Mouse (Mus musculus) CH12.LX (cell line): ENCODE data around the gene Dnah12. TPM values are rescaled to one million over a fixed set of nuclear protein-coding genes. Genes with fewer than 3 reads are reported as not detected.

Source experiments
- DNase-seq: peaks from one replicate; pipeline ENCODE4 v3.0.0-alpha.2; 2013; ENCODE audit errors: extremely low read depth
- H3K27ac ChIP-seq: 2 replicates; pipeline ENCODE4 v1.5.1; 2012; ENCODE audit warnings: low read depth, mild to moderate bottlenecking, control low read depth, moderate library complexity; ENCODE audit not compliant: insufficient read depth
- H3K27me3 ChIP-seq: replicated peaks from 2 replicates; pipeline ENCODE3; 2012; ENCODE audit warnings: inconsistent platforms
- H3K36me3 ChIP-seq, 2 experiments: replicated peaks in 1 of 2; 2 replicates each; pipeline versions ENCODE3 to v1.6.1; 2012; ENCODE audit warnings: inconsistent platforms in 1 of 2, low read length in 1 of 2, mild to moderate bottlenecking in 1 of 2, mixed read lengths in 1 of 2, moderate library complexity in 1 of 2; ENCODE audit not compliant: control insufficient read depth in 1 of 2, insufficient read depth in 1 of 2
- H3K4me1 ChIP-seq, 2 experiments: 2 replicates each; pipeline ENCODE4 v1.6.1; 2012; ENCODE audit warnings: inconsistent platforms in 1 of 2, moderate library complexity in 1 of 2; ENCODE audit not compliant: insufficient read depth in 2 of 2, control insufficient read depth in 1 of 2
- H3K4me2 ChIP-seq: 2 replicates; pipeline ENCODE4 v1.6.1; 2012; ENCODE audit warnings: low read depth, mild to moderate bottlenecking, control low read depth; ENCODE audit not compliant: poor library complexity, insufficient read depth, severe bottlenecking
- H3K4me3 ChIP-seq, 3 experiments: fragments of 150-350 bp in 1 of 3; sonication (generic) in 1 of 3; replicated peaks in 1 of 3; 2 replicates each; pipeline versions ENCODE3 to v1.5.1; 2011 to 2012; ENCODE audit warnings: low read depth in 2 of 3, low read length in 2 of 3, mild to moderate bottlenecking in 2 of 3, moderate library complexity in 2 of 3, control low read depth in 1 of 3, improper control_type of control experiment in 1 of 3, inconsistent platforms in 1 of 3, mixed read lengths in 1 of 3; ENCODE audit not compliant: poor library complexity in 1 of 3
- H3K79me2 ChIP-seq: replicated peaks from 2 replicates; pipeline ENCODE4 v1.6.1; 2012; ENCODE audit warnings: mild to moderate bottlenecking, moderate library complexity; ENCODE audit not compliant: control insufficient read depth, poor library complexity, insufficient read depth, severe bottlenecking; ENCODE audit errors: extremely low read depth
- H3K9ac ChIP-seq: 2 replicates; pipeline ENCODE4 v1.6.1; 2012; ENCODE audit warnings: low read depth, mild to moderate bottlenecking, control low read depth, moderate library complexity; ENCODE audit not compliant: insufficient read depth
- H3K9me3 ChIP-seq: replicated peaks from 2 replicates; pipeline ENCODE3; 2012; ENCODE audit warnings: low read length, inconsistent platforms, mixed read lengths
- CHD2 ChIP-seq: IDR thresholded peaks from 2 replicates; pipeline ENCODE4 v1.6.1; 2011; ENCODE audit warnings: low read length, improper control_type of control experiment
- CTCF ChIP-seq, 2 experiments: IDR thresholded peaks in 1 of 2; conservative IDR thresholded peaks in 1 of 2; 2 replicates each; pipeline ENCODE4 v1.5.1; 2011 to 2012; ENCODE audit warnings: low read depth in 2 of 2, low read length in 2 of 2, improper control_type of control experiment in 1 of 2, inconsistent platforms in 1 of 2, mild to moderate bottlenecking in 1 of 2, moderate library complexity in 1 of 2
- EP300 ChIP-seq: IDR thresholded peaks from 2 replicates; pipeline ENCODE4 v1.6.1; 2011; ENCODE audit warnings: low read length, improper control_type of control experiment
- KAT2A ChIP-seq: IDR thresholded peaks from 2 replicates; pipeline ENCODE4 v1.6.1; 2012; ENCODE audit warnings: low read length, improper control_type of control experiment, inconsistent platforms; ENCODE audit not compliant: insufficient replicate concordance
- MAZ ChIP-seq: IDR thresholded peaks from 2 replicates; pipeline ENCODE4 v1.6.1; 2012; ENCODE audit warnings: low read depth, mild to moderate bottlenecking, inconsistent platforms, low read length, improper control_type of control experiment, moderate library complexity
- MYC ChIP-seq: IDR thresholded peaks from 2 replicates; pipeline ENCODE4 v1.6.1; 2011; ENCODE audit warnings: low read depth, mild to moderate bottlenecking, improper control_type of control experiment, low read length
- PAX5 ChIP-seq: IDR thresholded peaks from 2 replicates; pipeline ENCODE4 v1.6.1; 2012; ENCODE audit warnings: low read length, inconsistent platforms, mixed read lengths
- POLR2A ChIP-seq: IDR thresholded peaks from 2 replicates; pipeline ENCODE4 v1.6.1; 2011; ENCODE audit warnings: low read depth, mild to moderate bottlenecking, improper control_type of control experiment, low read length
- POLR2AphosphoS2 ChIP-seq: IDR thresholded peaks from 2 replicates; pipeline ENCODE4 v1.6.1; 2011; ENCODE audit warnings: low read depth, low read length, improper control_type of control experiment
- RAD21 ChIP-seq: IDR thresholded peaks from 2 replicates; pipeline ENCODE4 v1.6.1; 2011; ENCODE audit warnings: low read depth, mild to moderate bottlenecking, low read length, improper control_type of control experiment, moderate library complexity
- SIN3A ChIP-seq: IDR thresholded peaks from 2 replicates; pipeline ENCODE4 v1.6.1; 2012; ENCODE audit warnings: low read length, improper control_type of control experiment, inconsistent platforms
- SMC3 ChIP-seq: IDR thresholded peaks from 2 replicates; pipeline ENCODE4 v1.6.1; 2011; ENCODE audit warnings: low read depth, low read length, improper control_type of control experiment
- TBP ChIP-seq: conservative IDR thresholded peaks from 2 replicates; pipeline ENCODE4 v1.6.1; 2011; ENCODE audit warnings: low read depth, low read length, improper control_type of control experiment
- USF1 ChIP-seq: IDR thresholded peaks from 2 replicates; pipeline ENCODE4 v1.6.1; 2014; ENCODE audit warnings: low read depth, mild to moderate bottlenecking, inconsistent platforms, low read length, improper control_type of control experiment
- ZC3H11A ChIP-seq: IDR thresholded peaks from 2 replicates; pipeline ENCODE4 v1.6.1; 2012; ENCODE audit warnings: low read depth, mild to moderate bottlenecking, inconsistent platforms, low read length, improper control_type of control experiment
- ZKSCAN1 ChIP-seq: IDR thresholded peaks from 2 replicates; pipeline ENCODE4 v1.6.1; 2012; ENCODE audit warnings: low read depth, inconsistent platforms, low read length, improper control_type of control experiment, borderline replicate concordance
- ZNF384 ChIP-seq: IDR thresholded peaks from 2 replicates; pipeline ENCODE4 v1.6.1; 2012; ENCODE audit warnings: low read depth, low read length, improper control_type of control experiment, inconsistent platforms
- dilution Hi-C: fragments of 300-500 bp; cut with MboI; formaldehyde crosslinking; loops from 2 replicates; pipeline ENCODE4 v1.14.3; 2020; ENCODE audit warnings: low sequenced_read_pairs; ENCODE audit not compliant: extremely low pct_unique_long_range_greater_than_20kb, extremely low pct_ligation_motif_present
- in situ Hi-C: fragments of 300-500 bp; cut with MboI; formaldehyde crosslinking; loops from 3 replicates; pipeline ENCODE4 v1.14.3; 2019; ENCODE audit warnings: low sequenced_read_pairs, low pct_ligation_motif_present, low pct_unique_long_range_greater_than_20kb, mixed read lengths
- polyA plus RNA-seq: library from polyadenylated mRNA; unstranded; fragments of >175 nt; gene quantifications from 2 replicates; pipeline ENCODE4 v1.2.1, GENCODE M21; 2012; ENCODE audit warnings: low read depth; ENCODE audit not compliant: insufficient read length
- total RNA-seq, 2 experiments: library from RNA; depleted of rRNA; stranded (reverse); fragments of 300-350 nt in 1 of 2; fragments of >200 nt in 1 of 2; gene quantifications; 2 replicates each; pipeline ENCODE4 v1.2.3; 2012 to 2014

Dnah12 gene
- total and polyA plus RNA-seq, 3 experiments, result 0.04 to 0.13 (median 0.04) TPM

DNA sequence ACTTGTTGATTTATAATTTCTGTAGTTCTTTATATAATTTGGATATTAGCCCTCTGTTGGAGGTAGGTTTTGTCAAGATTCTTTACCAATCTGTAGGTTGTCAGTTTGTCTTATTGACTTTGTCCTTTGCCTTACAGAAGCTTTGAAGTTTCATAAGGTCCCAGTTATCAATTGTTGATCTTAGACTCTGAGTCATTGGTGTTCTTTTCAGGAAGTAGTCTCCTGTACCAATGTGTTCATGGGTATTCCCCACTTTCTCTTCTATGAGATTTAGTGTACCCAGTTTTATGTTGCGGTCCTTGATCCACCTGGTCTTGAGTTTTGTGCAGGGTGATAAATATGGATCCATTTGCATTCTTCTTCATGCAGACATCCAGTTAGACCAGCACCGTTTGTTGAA is 101.4 kb downstream of the Dnah12 start:
- dilution Hi-C loops, result no loop called here

DNA sequence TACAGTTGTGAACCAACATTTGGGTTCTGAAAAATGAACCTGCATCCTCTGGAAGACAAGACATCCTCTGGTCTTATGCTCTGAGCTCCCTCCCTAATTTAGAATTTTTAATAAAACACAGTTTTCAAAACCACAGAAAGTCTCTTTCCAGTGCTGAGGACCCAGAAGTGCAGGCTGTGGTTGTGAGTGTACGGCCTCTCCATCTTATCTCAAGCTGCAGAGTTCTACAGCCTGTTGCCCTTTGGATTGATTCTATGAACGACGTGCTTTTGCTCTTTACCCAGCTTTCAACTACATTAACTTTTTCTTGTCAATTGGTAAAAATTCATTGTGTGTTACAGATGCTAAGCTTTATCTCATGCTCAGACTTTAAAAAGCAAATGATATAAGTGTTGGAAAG is 105.3 kb downstream of the Dnah12 start:
- TF ChIP-seq RAD21 (no peak), POLR2AphosphoS2 (no peak), USF1 (no peak), SMC3 (no peak), CHD2 (no peak), CTCF (conservative IDR thresholded peaks at IDR 0.05 in 1 of 2, IDR thresholded peaks at IDR 0.05 in 1 of 2; ENCODE audit: low read depth in 2 of 2, low read length in 2 of 2) (no peak), ZC3H11A (no peak), TBP (no peak), SIN3A (no peak)
- DNase-seq, result no peak
- Histone ChIP-seq H3K27ac (no peak overlapping the region), H3K36me3 (no peaks in the 10 kb centered on the region), H3K4me1 (peaks cover 0 to 8% of the 10 kb centered on the region in 2 experiments; a peak in 2 of 4 replicates), H3K27me3 (no peaks in the 10 kb centered on the region), H3K9ac (no peak overlapping the region), H3K9me3 (no peaks in the 10 kb centered on the region), H3K4me2 (no peak overlapping the region), H3K4me3 (no peak overlapping the region), H3K79me2 (no peaks in the 10 kb centered on the region)
- dilution Hi-C loops, result no loop called here
- in situ Hi-C loops, result no loop called here

More for the DNA sequence above, 101.4 kb downstream of the Dnah12 start:
- no peak overlapping the region for H3K9ac ChIP-seq
- no peaks in the 10 kb centered on the region for H3K27me3 ChIP-seq
- in situ Hi-C loops, result no loop called here
- no peaks in the 10 kb centered on the region for H3K36me3 ChIP-seq
- no peak overlapping the region for H3K4me3 ChIP-seq
- no peak overlapping the region for H3K27ac ChIP-seq
- no peaks in the 10 kb centered on the region for H3K9me3 ChIP-seq
- H3K4me1 ChIP-seq, result peaks cover 0 to 8% of the 10 kb centered on the region in 2 experiments; a peak in 2 of 4 replicates
- peak; percentile 6 for DNase-seq
- no peaks in the 10 kb centered on the region for H3K79me2 ChIP-seq
- TF ChIP-seq ZKSCAN1 (no peak), PAX5 (no peak), EP300 (no peak), KAT2A (no peak)
- TF ChIP-seq, all 38 proteins: peak for 0
- H3K4me2 ChIP-seq, result no peak overlapping the region

DNA sequence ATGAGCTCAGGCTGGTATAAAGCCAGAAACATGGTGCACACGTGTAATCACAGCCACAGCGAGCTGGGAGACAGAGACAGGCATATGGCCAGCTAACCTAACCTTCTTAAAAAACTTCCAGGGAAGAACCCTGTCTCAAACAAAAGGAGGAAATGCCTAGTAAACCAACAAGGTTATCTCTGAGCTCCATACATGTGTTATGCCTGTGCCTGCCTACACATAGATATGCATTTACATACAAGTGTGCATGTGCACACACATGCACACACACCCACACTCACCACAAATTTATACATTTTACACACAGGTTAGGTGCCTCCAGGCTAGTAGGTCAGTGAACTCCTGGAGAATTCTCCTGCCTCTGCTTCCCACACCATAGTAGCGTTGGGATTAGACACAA is 106.2 kb downstream of the Dnah12 start:
- no peak for DNase-seq
- in situ Hi-C loops (no loop called here), dilution Hi-C loops (no loop called here)
- Histone ChIP-seq H3K27ac (no peak overlapping the region), H3K79me2 (no peaks in the 10 kb centered on the region), H3K4me3 (no peak overlapping the region), H3K4me2 (no peak overlapping the region), H3K36me3 (no peaks in the 10 kb centered on the region), H3K9ac (no peak overlapping the region), H3K9me3 (no peaks in the 10 kb centered on the region), H3K4me1 (peaks cover 0 to 8% of the 10 kb centered on the region in 2 experiments; a peak in 2 of 4 replicates), H3K27me3 (no peaks in the 10 kb centered on the region)
- TF ChIP-seq ZNF384, result no peak
- no peak for TF ChIP-seq PAX5
- TF ChIP-seq MYC, result no peak
- TF ChIP-seq MAZ, result no peak
- TF ChIP-seq POLR2A, result no peak
